Mouse (Mus musculus) MEL (cell line): ENCODE results near the gene Thbs3. TPM values are rescaled to one million over a fixed set of nuclear protein-coding genes. Genes with fewer than 3 reads are reported as not detected.
A peak's percentile ranks its signal among the peaks of the same experiment; 100 is the strongest.
"Not testable (repeated sequence)": the region's sequence is repeated elsewhere in the genome, so short reads cannot be mapped to it uniquely, and the experiment has no call there.

Source experiments
- DNase-seq: peaks from one replicate; pipeline ENCODE4 v3.0.0; 2011; ENCODE audit warnings: low read depth, low spot score
- H3K27ac ChIP-seq: 2 replicates; pipeline ENCODE4 v1.5.1; 2012; ENCODE audit warnings: low read depth, mild to moderate bottlenecking, control low read depth, low read length, moderate library complexity; ENCODE audit not compliant: control insufficient read depth
- H3K27me3 ChIP-seq, 2 experiments: fragments of 150-350 bp in 1 of 2; sonication (generic) in 1 of 2; 2 replicates each; pipeline ENCODE4 v1.6.1; 2012; ENCODE audit warnings: low read length in 2 of 2, mild to moderate bottlenecking in 2 of 2, improper control_type of control experiment in 1 of 2, moderate library complexity in 1 of 2; ENCODE audit not compliant: insufficient read depth in 2 of 2, control insufficient read depth in 1 of 2
- H3K36me3 ChIP-seq, 2 experiments: 2 replicates each; pipeline ENCODE4 v1.6.1; 2012 to 2014; ENCODE audit warnings: low read length in 2 of 2, improper control_type of control experiment in 1 of 2, inconsistent platforms in 1 of 2, mild to moderate bottlenecking in 1 of 2; ENCODE audit not compliant: insufficient read depth in 2 of 2, control insufficient read depth in 1 of 2
- H3K4me1 ChIP-seq, 2 experiments: fragments of 150-350 bp in 1 of 2; sonication (generic) in 1 of 2; 2 replicates each; pipeline ENCODE4 v1.6.1; 2012; ENCODE audit warnings: low read length in 2 of 2, improper control_type of control experiment in 1 of 2, mild to moderate bottlenecking in 1 of 2; ENCODE audit not compliant: insufficient read depth in 2 of 2, control insufficient read depth in 1 of 2
- H3K4me3 ChIP-seq, 2 experiments: fragments of 150-350 bp in 1 of 2; sonication (generic) in 1 of 2; 2 replicates each; pipeline ENCODE4 v1.5.1; 2012; ENCODE audit warnings: low read depth in 2 of 2, low read length in 2 of 2, mild to moderate bottlenecking in 2 of 2, moderate library complexity in 2 of 2, control low read depth in 1 of 2, improper control_type of control experiment in 1 of 2; ENCODE audit not compliant: control insufficient read depth in 1 of 2, insufficient read depth in 1 of 2
- H3K79me2 ChIP-seq: 2 replicates; pipeline ENCODE4 v1.6.1; 2012; ENCODE audit warnings: mild to moderate bottlenecking, low read length, moderate library complexity; ENCODE audit not compliant: control insufficient read depth, poor library complexity, insufficient read depth
- H3K9ac ChIP-seq: 2 replicates; pipeline ENCODE4 v1.6.1; 2012; ENCODE audit warnings: low read depth, mild to moderate bottlenecking, control low read depth, low read length, moderate library complexity; ENCODE audit not compliant: control insufficient read depth, poor library complexity, severe bottlenecking
- H3K9me3 ChIP-seq: fragments of 150-350 bp; sonication (generic); replicated peaks from 2 replicates; pipeline ENCODE4 v1.6.1; 2012; ENCODE audit warnings: mild to moderate bottlenecking, low read length, improper control_type of control experiment, moderate library complexity; ENCODE audit not compliant: insufficient read depth
- CHD1 ChIP-seq: IDR thresholded peaks from 2 replicates; pipeline ENCODE4 v1.6.1; 2012; ENCODE audit warnings: low read depth, mild to moderate bottlenecking, inconsistent platforms, low read length, improper control_type of control experiment
- CHD2 ChIP-seq: IDR thresholded peaks from 2 replicates; pipeline ENCODE4 v1.6.1; 2011; ENCODE audit warnings: low read length, improper control_type of control experiment
- ETS1 ChIP-seq: IDR thresholded peaks from 2 replicates; pipeline ENCODE4 v1.6.1; 2012; ENCODE audit warnings: low read depth, mild to moderate bottlenecking, inconsistent platforms, low read length, improper control_type of control experiment, moderate library complexity
- GATA1 ChIP-seq: IDR thresholded peaks from 2 replicates; pipeline ENCODE4 v1.6.1; 2011; ENCODE audit warnings: low read depth, low read length, improper control_type of control experiment
- HCFC1 ChIP-seq: IDR thresholded peaks from 2 replicates; pipeline ENCODE4 v1.6.1; 2012; ENCODE audit warnings: low read depth, mild to moderate bottlenecking, inconsistent platforms, low read length, improper control_type of control experiment, moderate library complexity
- KAT2A ChIP-seq: conservative IDR thresholded peaks from 2 replicates; pipeline ENCODE4 v1.6.1; 2012; ENCODE audit warnings: low read depth, low read length, improper control_type of control experiment, inconsistent platforms
- MAZ ChIP-seq: IDR thresholded peaks from 2 replicates; pipeline ENCODE4 v1.6.1; 2012; ENCODE audit warnings: low read depth, mild to moderate bottlenecking, inconsistent platforms, low read length, improper control_type of control experiment
- MXI1 ChIP-seq: IDR thresholded peaks from 2 replicates; pipeline ENCODE4 v1.6.1; 2011; ENCODE audit warnings: mild to moderate bottlenecking, low read depth, low read length, improper control_type of control experiment
- MYB ChIP-seq: IDR thresholded peaks from 2 replicates; pipeline ENCODE4 v1.6.1; 2011; ENCODE audit warnings: mild to moderate bottlenecking, low read depth, low read length, improper control_type of control experiment
- MYC ChIP-seq: IDR thresholded peaks from 2 replicates; pipeline ENCODE4 v1.6.1; 2011; ENCODE audit warnings: low read depth, mild to moderate bottlenecking, low read length, improper control_type of control experiment, moderate library complexity
- NELFE ChIP-seq: IDR thresholded peaks from 2 replicates; pipeline ENCODE4 v1.6.1; 2011; ENCODE audit warnings: low read depth, low read length, improper control_type of control experiment
- NRF1 ChIP-seq: IDR thresholded peaks from 2 replicates; pipeline ENCODE4 v1.6.1; 2014; ENCODE audit warnings: low read depth, mild to moderate bottlenecking, inconsistent platforms, low read length, improper control_type of control experiment, moderate library complexity; ENCODE audit not compliant: poor library complexity, insufficient read depth, severe bottlenecking
- POLR2AphosphoS5 ChIP-seq: IDR thresholded peaks from 2 replicates; pipeline ENCODE4 v1.6.1; 2012; ENCODE audit warnings: low read depth, borderline replicate concordance, mild to moderate bottlenecking, inconsistent platforms, low read length, moderate library complexity, mixed read lengths
- RAD21 ChIP-seq: IDR thresholded peaks from 2 replicates; pipeline ENCODE4 v1.6.1; 2011; ENCODE audit warnings: mild to moderate bottlenecking, low read depth, low read length, improper control_type of control experiment
- RCOR1 ChIP-seq: IDR thresholded peaks from 2 replicates; pipeline ENCODE4 v1.6.1; 2012; ENCODE audit warnings: low read depth, mild to moderate bottlenecking, inconsistent platforms, low read length, improper control_type of control experiment
- SMC3 ChIP-seq: IDR thresholded peaks from 2 replicates; pipeline ENCODE4 v1.6.1; 2011; ENCODE audit warnings: low read depth, low read length, improper control_type of control experiment
- TAL1 ChIP-seq: IDR thresholded peaks from 2 replicates; pipeline ENCODE4 v1.6.1; 2012; ENCODE audit warnings: mild to moderate bottlenecking, inconsistent platforms, low read length, moderate library complexity, mixed read lengths
- TBP ChIP-seq: IDR thresholded peaks from 2 replicates; pipeline ENCODE4 v1.8.0; 2011; ENCODE audit warnings: low read depth, low read length, improper control_type of control experiment
- TCF12 ChIP-seq: IDR thresholded peaks from 2 replicates; pipeline ENCODE4 v1.6.1; 2014; ENCODE audit warnings: low read depth, mild to moderate bottlenecking, inconsistent platforms, low read length, improper control_type of control experiment, moderate library complexity
- UBTF ChIP-seq: IDR thresholded peaks from 2 replicates; pipeline ENCODE4 v1.6.1; 2012; ENCODE audit warnings: low read depth, mild to moderate bottlenecking, inconsistent platforms, low read length, improper control_type of control experiment, moderate library complexity, borderline replicate concordance; ENCODE audit not compliant: insufficient read depth
- USF1 ChIP-seq: IDR thresholded peaks from 2 replicates; pipeline ENCODE4 v1.6.1; 2014; ENCODE audit warnings: low read depth, mild to moderate bottlenecking, inconsistent platforms, low read length, improper control_type of control experiment, moderate library complexity
- USF2 ChIP-seq, 2 experiments: IDR thresholded peaks; 2 replicates each; pipeline ENCODE4 v1.6.1; 2011 to 2012; ENCODE audit warnings: improper control_type of control experiment in 2 of 2, low read length in 2 of 2, borderline replicate concordance in 1 of 2, inconsistent platforms in 1 of 2, low read depth in 1 of 2, mild to moderate bottlenecking in 1 of 2; ENCODE audit not compliant: insufficient read depth in 1 of 2
- ZKSCAN1 ChIP-seq: IDR thresholded peaks from 2 replicates; pipeline ENCODE4 v1.6.1; 2012; ENCODE audit warnings: low read depth, mild to moderate bottlenecking, inconsistent platforms, low read length, improper control_type of control experiment, moderate library complexity
- ZNF384 ChIP-seq: IDR thresholded peaks from 2 replicates; pipeline ENCODE4 v1.6.1; 2012; ENCODE audit warnings: low read depth, mild to moderate bottlenecking, inconsistent platforms, low read length, improper control_type of control experiment
- polyA plus RNA-seq, 2 experiments: library from polyadenylated mRNA; stranded (reverse) in 1 of 2; unstranded in 1 of 2; fragments of >175 nt in 1 of 2; fragments of >200 nt in 1 of 2; gene quantifications; 2 replicates each; pipeline versions ENCODE4 v1.2.1 to v1.2.4; 2012; ENCODE audit warnings: low replicate concordance in 2 of 2, low read depth in 1 of 2; ENCODE audit not compliant: insufficient read length in 2 of 2, insufficient read depth in 1 of 2, missing spikeins in 1 of 2
- total RNA-seq: library from RNA; depleted of rRNA; stranded (reverse); fragments of 300-350 nt; gene quantifications from 2 replicates; pipeline ENCODE4 v1.2.3, GENCODE M21; 2012

Gene Thbs3
- total and polyA plus RNA-seq, 3 experiments: 1.8 to 4.9 TPM; not detected in 1

- peak; percentile 89 for TF ChIP-seq MAZ
- TF ChIP-seq KAT2A: no peak
- 0 out of 2 replicates have a peak, but pooled peaks have one; percentile 26 for TF ChIP-seq ETS1
- TF ChIP-seq MXI1: peak; percentile 77
- TF ChIP-seq USF1: peak; percentile 37; the same call in 1 of the 2 replicates
- TF ChIP-seq TCF12: 0 out of 2 replicates have a peak, but pooled peaks have one; percentile 10
- TF ChIP-seq NRF1: no peak
- TF ChIP-seq NELFE: 0 out of 2 replicates have a peak, but pooled peaks have one; percentile 6
- TF ChIP-seq TAL1: no peak
- TF ChIP-seq TBP: 0 out of 2 replicates have a peak, but pooled peaks have one; percentile 32
- TF ChIP-seq SMC3: peak; percentile 100
- peak; percentile 96 for TF ChIP-seq RAD21
- no peak for TF ChIP-seq MYB
- TF ChIP-seq HCFC1: peak; percentile 53; the same call in 1 of the 2 replicates
These were observed 873 bp downstream of the Thbs3 start (continued) for GRCm38 (mm10) chr3:89215853-89216252.

DNA sequence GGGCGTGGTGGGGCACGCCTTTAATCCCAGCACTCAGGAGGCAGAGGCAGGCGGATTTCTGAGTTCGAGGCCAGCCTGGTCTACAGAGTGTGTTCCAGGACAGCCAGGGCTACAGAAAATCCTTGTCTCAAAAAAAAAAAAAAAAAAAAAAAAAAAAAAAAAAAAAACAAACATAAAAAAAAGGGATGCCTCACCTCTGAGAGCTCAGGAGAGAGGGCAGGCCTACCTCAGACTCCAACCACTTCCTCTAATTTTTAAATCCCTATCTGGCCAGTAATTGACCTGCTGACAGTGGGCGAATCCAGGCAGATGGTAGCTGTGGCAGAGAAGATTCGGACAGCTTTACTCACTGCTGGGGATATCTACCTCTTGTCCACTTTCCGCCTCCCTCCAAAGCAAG, 1.4 kb downstream of the Thbs3 start:
- not testable (repeated sequence) for H3K27me3 ChIP-seq, H3K9me3 ChIP-seq, DNase-seq, H3K9ac ChIP-seq, H3K4me3 ChIP-seq, H3K27ac ChIP-seq
- peaks cover 2 to 14% of the 10 kb centered on the region in 2 experiments; a peak in 3 of 4 replicates for H3K4me1 ChIP-seq
- H3K36me3 ChIP-seq: peaks cover 0 to 10% of the 10 kb centered on the region in 2 experiments; a peak in 2 of 4 replicates
- H3K79me2 ChIP-seq: peaks cover 10% of the 10 kb centered on the region
- TF ChIP-seq ZNF384: peak; percentile 46; the same call in 1 of the 2 replicates

DNA sequence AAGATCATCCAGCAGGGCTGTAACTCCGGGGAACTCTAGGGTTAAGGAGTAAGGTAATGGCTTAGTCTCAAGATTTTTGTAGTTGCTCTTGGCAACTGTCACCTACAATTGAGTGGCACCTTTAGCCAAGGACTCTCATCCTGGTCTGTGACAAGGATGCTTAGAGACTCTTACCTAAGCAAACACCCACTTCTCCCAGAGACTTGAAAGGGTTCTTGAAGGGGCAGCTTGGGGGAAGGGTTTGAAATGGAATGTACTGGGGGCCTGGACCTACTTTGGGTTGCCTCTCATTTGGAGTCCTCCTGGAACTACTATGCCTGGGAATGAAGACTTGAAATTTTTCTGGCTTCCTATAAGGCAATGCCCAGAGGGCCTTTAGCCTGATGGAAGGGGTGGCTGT, 3.3 kb downstream of the Thbs3 start:
- no peaks in the 10 kb centered on the region for H3K27me3 ChIP-seq
- DNase-seq: no peak
- H3K36me3 ChIP-seq: peaks cover 0 to 5% of the 10 kb centered on the region in 2 experiments; a peak in 1 of 4 replicates
- TF ChIP-seq MYB (no peak), KAT2A (no peak), NELFE (no peak), TBP (no peak), MXI1 (no peak), MAZ (no peak), CHD1 (no peak), CHD2 (no peak), ZKSCAN1 (no peak), USF2 (IDR thresholded peaks at IDR 0.05; ENCODE audit: borderline replicate concordance in 1 of 2, insufficient read depth in 1 of 2, low read depth in 1 of 2, low read length in 2 of 2) (no peak), MYC (no peak), GATA1 (no peak), NRF1 (no peak), UBTF (no peak), POLR2AphosphoS5 (no peak), RCOR1 (no peak)
- H3K4me1 ChIP-seq: peaks cover 2 to 8% of the 10 kb centered on the region in 2 experiments; a peak in 2 of 4 replicates
- H3K9me3 ChIP-seq: no peaks in the 10 kb centered on the region
- H3K4me3 ChIP-seq: no peak overlapping the region
- peaks cover 4% of the 10 kb centered on the region for H3K79me2 ChIP-seq
- no peak overlapping the region for H3K27ac ChIP-seq
- no peak overlapping the region for H3K9ac ChIP-seq
